19 mouse cellular contexts compared by ENCODE assay signal in genomic region chr8:106265398-106265797, GRCm38 (mm10).
"Had no signal": no experiment of that assay in that cellular context is flagged by ENCODE, and none has a peak within 500 bp of the region (broad histone marks: within the 10 kb centered on the region; RNA-seq: fewer than 3 reads in every experiment).

No protein-coding gene starts in this region.

- H3K4me3 ChIP-seq: limb, embryonic 12.5 days; limb, embryonic 15.5 days; midbrain, embryonic 12.5 days; midbrain, embryonic 15.5 days; neural tube, embryonic 12.5 days; neural tube, embryonic 15.5 days; stomach, embryonic 15.5 days had no signal

- H3K27me3 ChIP-seq: limb, embryonic 12.5 days; limb, embryonic 15.5 days; midbrain, embryonic 12.5 days; midbrain, embryonic 15.5 days; neural tube, embryonic 12.5 days; neural tube, embryonic 15.5 days; stomach, embryonic 15.5 days had no signal

- H3K9ac ChIP-seq: limb, embryonic 12.5 days; limb, embryonic 15.5 days; liver, embryonic 14.5 days; liver, postnatal 0 days; lung, embryonic 14.5 days; midbrain, embryonic 12.5 days; midbrain, embryonic 15.5 days; neural tube, embryonic 12.5 days; neural tube, embryonic 15.5 days; stomach, embryonic 15.5 days had no signal

- H3K4me2 ChIP-seq: limb, embryonic 12.5 days; limb, embryonic 15.5 days; liver, embryonic 11.5 days; lung, embryonic 14.5 days; midbrain, embryonic 12.5 days; midbrain, embryonic 15.5 days; neural tube, embryonic 12.5 days; neural tube, embryonic 15.5 days; stomach, embryonic 15.5 days had no signal

- H3K36me3 ChIP-seq: limb, embryonic 12.5 days; limb, embryonic 15.5 days; stomach, embryonic 15.5 days had no signal

- ATAC-seq: liver, postnatal 0 days; lung, postnatal 0 days; midbrain, embryonic 15.5 days had no signal

- DNase-seq: kidney, postnatal 25 days; liver, postnatal 0 days; lung, embryonic 14.5 days; retina, postnatal 1 day; right cerebral cortex, postnatal 25 days; spleen, adult 18-20 months; thymus, postnatal 36 days had no signal

- H3K27ac ChIP-seq: kidney, postnatal 0 days; limb, embryonic 12.5 days; limb, embryonic 15.5 days; liver, embryonic 14.5 days; macrophage; midbrain, embryonic 12.5 days; midbrain, embryonic 15.5 days; neural tube, embryonic 12.5 days; neural tube, embryonic 15.5 days; stomach, embryonic 15.5 days had no signal

- H3K9me3 ChIP-seq: limb, embryonic 12.5 days; limb, embryonic 15.5 days; midbrain, embryonic 12.5 days; midbrain, embryonic 15.5 days; neural tube, embryonic 12.5 days; neural tube, embryonic 15.5 days; stomach, embryonic 15.5 days had no signal
